Mouse (Mus musculus) embryonic fibroblast, embryonic 13.5 days (primary cell): ENCODE results near the gene Xntrpc.

Source experiments
- CTCF ChIP-seq: IDR thresholded peaks from 2 replicates; pipeline ENCODE4 v1.5.1; 2011; ENCODE audit warnings: mild to moderate bottlenecking, control low read depth, low read length, moderate library complexity, borderline replicate concordance; ENCODE audit not compliant: insufficient read depth
- POLR2A ChIP-seq: IDR thresholded peaks from 2 replicates; pipeline ENCODE4 v1.6.1; 2011; ENCODE audit warnings: low read depth, mild to moderate bottlenecking, control low read depth, low read length, moderate library complexity

GRCm38 (mm10) chr7:102016936-102017335 lies 48.6 kb upstream of the Xntrpc start:
- TF ChIP-seq CTCF: no peak
- no peak for TF ChIP-seq POLR2A
